8 mouse cellular contexts compared by ENCODE assay signal in the genomic region with DNA sequence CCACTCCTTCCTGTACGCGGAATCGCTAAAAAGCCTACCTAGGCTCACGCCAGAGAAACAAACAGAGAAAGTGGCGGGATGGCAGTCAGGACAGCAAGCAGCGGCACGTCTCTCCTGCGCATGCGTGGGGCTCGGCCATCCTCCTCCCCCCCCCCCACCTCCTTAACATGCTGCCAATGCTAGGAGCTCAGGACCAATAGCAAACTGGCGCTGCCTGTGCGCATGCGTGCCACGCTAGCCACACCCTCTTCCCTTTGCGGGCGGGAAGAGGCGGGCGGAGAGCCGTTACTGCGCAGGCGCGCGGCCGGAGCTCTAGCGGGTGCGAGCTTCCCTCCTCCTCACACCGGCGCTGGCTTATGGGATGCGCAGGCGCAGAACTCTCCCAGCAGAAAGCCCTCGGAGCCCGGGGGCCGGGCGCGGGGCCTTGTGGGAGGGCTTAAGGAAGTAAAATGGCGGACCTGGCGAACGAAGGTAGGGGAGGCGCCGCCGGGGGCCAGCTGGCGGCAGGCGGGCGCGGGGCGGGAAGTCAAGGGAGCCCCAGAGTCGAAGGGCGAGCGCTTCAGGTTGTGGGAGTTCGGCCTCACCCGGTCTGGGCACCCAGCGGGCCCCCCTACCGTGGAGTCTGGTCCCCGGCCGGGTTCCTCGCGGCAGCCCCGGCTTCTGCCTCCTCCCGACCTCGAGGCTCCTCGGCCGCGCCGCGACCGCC. TPM values are rescaled to one million over a fixed set of nuclear protein-coding genes. Genes with fewer than 3 reads are reported as not detected.
A peak's percentile ranks its signal among the peaks of the same experiment; 100 is the strongest.
DNase-seq lines count a peak whose midpoint lies in the region; ATAC-seq and TF ChIP-seq lines count a peak whose summit lies in the region.

Gene Ranbp3 (plus strand): TSS at position 354 of the 706 bp plus-strand sequence.

- TF ChIP-seq POLR2A in CH12.LX (IDR thresholded peaks at IDR 0.05; ENCODE audit: low read depth, low read length) = peak; percentile 84

- peak within 1 kb of the TSS; percentile 96 for H3K9ac ChIP-seq in CH12.LX (ENCODE audit: insufficient read depth, low read depth)
- peak within 1 kb of the TSS; percentile 98 for H3K9ac ChIP-seq in forebrain, embryonic 11.5 days (ENCODE audit: low read length)
- peak within 1 kb of the TSS; percentile 88 for H3K9ac ChIP-seq in heart, embryonic 16.5 days (ENCODE audit: low read length)
- peak within 1 kb of the TSS; percentile 98 for H3K9ac ChIP-seq in liver, embryonic 15.5 days
- H3K9ac ChIP-seq in neural tube, embryonic 12.5 days = peak within 1 kb of the TSS; percentile 96

- H3K27ac ChIP-seq in CH12.LX (ENCODE audit: insufficient read depth, low read depth) = 0 out of 2 replicates have a peak within 1 kb of the TSS, but pooled peaks have one; percentile 28
- H3K27ac ChIP-seq in forebrain, embryonic 11.5 days (ENCODE audit: low read depth, low read length) = peak within 1 kb of the TSS; percentile 67
- H3K27ac ChIP-seq in heart, embryonic 16.5 days (ENCODE audit: low read length) = peak within 1 kb of the TSS; percentile 95
- peak within 1 kb of the TSS; percentile 96 for H3K27ac ChIP-seq in liver, embryonic 15.5 days (replicated peaks)
- peak within 1 kb of the TSS; percentile 42; the same call in 1 of the 2 replicates for H3K27ac ChIP-seq in neural tube, embryonic 12.5 days

- dilution Hi-C loops in CH12.LX (cut with MboI; ENCODE audit: extremely low pct_ligation_motif_present, extremely low pct_unique_long_range_greater_than_20kb, low sequenced_read_pairs) = no loop called here

- ATAC-seq in forebrain, embryonic 11.5 days (replicated peaks; ENCODE audit: low FRiP score) = peak; percentile 92
- ATAC-seq in heart, embryonic 16.5 days (replicated peaks; ENCODE audit: extremely low read depth, insufficient read depth, low FRiP score) = peak; percentile 94
- peak; percentile 93 for ATAC-seq in liver, embryonic 15.5 days (ENCODE audit: insufficient read depth)
- peak; percentile 82 for ATAC-seq in neural tube, embryonic 12.5 days (ENCODE audit: low FRiP score, low read depth)

- H3K9me3 ChIP-seq in CH12.LX (replicated peaks; ENCODE audit: low read length) = no peaks in the 10 kb centered on the region
- no peaks in the 10 kb centered on the region for H3K9me3 ChIP-seq in forebrain, embryonic 11.5 days (ENCODE audit: control insufficient read depth, low read length)
- H3K9me3 ChIP-seq in heart, embryonic 16.5 days (replicated peaks; ENCODE audit: control insufficient read depth, low read length) = no peaks in the 10 kb centered on the region
- no peaks in the 10 kb centered on the region for H3K9me3 ChIP-seq in liver, embryonic 15.5 days (replicated peaks)
- no peaks in the 10 kb centered on the region for H3K9me3 ChIP-seq in neural tube, embryonic 12.5 days

- TF ChIP-seq CTCF in CH12.LX (conservative IDR thresholded peaks at IDR 0.05 in 1 of 2, IDR thresholded peaks at IDR 0.05 in 1 of 2; ENCODE audit: low read depth in 2 of 2, low read length in 2 of 2) = no peak

- H3K27me3 ChIP-seq in CH12.LX (replicated peaks) = no peaks in the 10 kb centered on the region
- no peaks in the 10 kb centered on the region for H3K27me3 ChIP-seq in forebrain, embryonic 11.5 days (ENCODE audit: control insufficient read depth, insufficient read depth, low read length)
- no peaks in the 10 kb centered on the region for H3K27me3 ChIP-seq in heart, embryonic 16.5 days (ENCODE audit: control insufficient read depth, insufficient read depth, low read length)
- peaks cover 14% of the 10 kb centered on the region for H3K27me3 ChIP-seq in liver, embryonic 15.5 days
- H3K27me3 ChIP-seq in neural tube, embryonic 12.5 days (replicated peaks) = peaks cover 1% of the 10 kb centered on the region; the same call in 1 of the 2 replicates

- H3K4me1 ChIP-seq in CH12.LX (ENCODE audit: control insufficient read depth in 1 of 2, insufficient read depth in 2 of 2) = peaks cover 0 to 44% of the 10 kb centered on the region in 2 experiments; a peak in 3 of 4 replicates
- peaks cover 14% of the 10 kb centered on the region; the same call in 1 of the 2 replicates for H3K4me1 ChIP-seq in forebrain, embryonic 11.5 days (replicated peaks; ENCODE audit: control insufficient read depth, insufficient read depth, low read length)
- peaks cover 14% of the 10 kb centered on the region for H3K4me1 ChIP-seq in heart, embryonic 16.5 days (ENCODE audit: control insufficient read depth, insufficient read depth, low read length)
- H3K4me1 ChIP-seq in liver, embryonic 15.5 days (replicated peaks) = peaks cover 44% of the 10 kb centered on the region
- H3K4me1 ChIP-seq in neural tube, embryonic 12.5 days = peaks cover 33% of the 10 kb centered on the region

- H3K4me3 ChIP-seq in CH12.LX (replicated peaks in 1 of 3; ENCODE audit: low read depth in 2 of 3, low read length in 2 of 3, poor library complexity in 1 of 3) = peak within 1 kb of the TSS; percentile 90 to 98 (median 94)
- peak within 1 kb of the TSS; percentile 81 for H3K4me3 ChIP-seq in forebrain, embryonic 11.5 days (ENCODE audit: low read depth, low read length)
- peak within 1 kb of the TSS; percentile 66 for H3K4me3 ChIP-seq in heart, embryonic 16.5 days (ENCODE audit: low read length)
- H3K4me3 ChIP-seq in liver, embryonic 15.5 days (replicated peaks) = peak within 1 kb of the TSS; percentile 91
- peak within 1 kb of the TSS; percentile 94 for H3K4me3 ChIP-seq in neural tube, embryonic 12.5 days

- H3K36me3 ChIP-seq in CH12.LX (replicated peaks in 1 of 2; ENCODE audit: control insufficient read depth in 1 of 2, insufficient read depth in 1 of 2, low read length in 1 of 2) = peaks cover 17 to 33% of the 10 kb centered on the region in 2 experiments
- H3K36me3 ChIP-seq in forebrain, embryonic 11.5 days (ENCODE audit: control insufficient read depth, insufficient read depth, low read length) = peaks cover 3% of the 10 kb centered on the region; the same call in 1 of the 2 replicates
- peaks cover 7% of the 10 kb centered on the region; the same call in 1 of the 2 replicates for H3K36me3 ChIP-seq in heart, embryonic 16.5 days (ENCODE audit: control insufficient read depth, insufficient read depth)
- peaks cover 32% of the 10 kb centered on the region for H3K36me3 ChIP-seq in liver, embryonic 15.5 days (replicated peaks)
- peaks cover 18% of the 10 kb centered on the region for H3K36me3 ChIP-seq in neural tube, embryonic 12.5 days

- H3K4me2 ChIP-seq in CH12.LX (ENCODE audit: insufficient read depth, low read depth, poor library complexity, severe bottlenecking) = peak within 1 kb of the TSS; percentile 90
- H3K4me2 ChIP-seq in forebrain, embryonic 11.5 days (ENCODE audit: low read depth, low read length, severe bottlenecking) = peak within 1 kb of the TSS; percentile 83
- H3K4me2 ChIP-seq in heart, embryonic 16.5 days (ENCODE audit: low read depth, low read length) = peak within 1 kb of the TSS; percentile 83
- H3K4me2 ChIP-seq in liver, embryonic 15.5 days = peak within 1 kb of the TSS; percentile 88
- H3K4me2 ChIP-seq in neural tube, embryonic 12.5 days (replicated peaks) = peak within 1 kb of the TSS; percentile 75

- no peak for TF ChIP-seq EP300 in CH12.LX (IDR thresholded peaks at IDR 0.05; ENCODE audit: low read length)

- no peak for TF ChIP-seq RAD21 in CH12.LX (IDR thresholded peaks at IDR 0.05; ENCODE audit: low read depth, low read length)

- in situ Hi-C loops in CH12.LX (cut with MboI; ENCODE audit: low pct_ligation_motif_present, low pct_unique_long_range_greater_than_20kb, low sequenced_read_pairs) = no loop called here

- peak; percentile 99 for DNase-seq in CH12.LX (ENCODE audit: extremely low read depth)
- DNase-seq in c-Kit-positive CD71-positive TER-119-negative erythroid progenitor cells, embryonic 14.5 days (ENCODE audit: low read depth) = peak; percentile 98
- peak; percentile 100 for DNase-seq in forebrain, embryonic 11.5 days (ENCODE audit: low spot score)
- DNase-seq in kidney, postnatal 36 days = peak; percentile 99
- peak; percentile 98 for DNase-seq in telencephalon, adult 2 months (ENCODE audit: low read depth, low spot score)

- under 1% methylated on average over 55 of the region's 66 CpGs for WGBS in forebrain, embryonic 11.5 days
- 0% methylated on average over 63 of the region's 66 CpGs for WGBS in heart, embryonic 16.5 days
- 0% methylated on average over 60 of the region's 66 CpGs for WGBS in liver, embryonic 15.5 days (ENCODE audit: insufficient replicate concordance)
- WGBS in neural tube, embryonic 12.5 days = under 1% methylated on average over 60 of the region's 66 CpGs

- peaks cover 47% of the 10 kb centered on the region for H3K79me2 ChIP-seq in CH12.LX (replicated peaks; ENCODE audit: control insufficient read depth, extremely low read depth, insufficient read depth, poor library complexity, severe bottlenecking)

TF ChIP-seq in CH12.LX, 34 proteins besides CTCF, POLR2A, EP300 and RAD21 (continues in another document):
- TF ChIP-seq ZC3H11A (IDR thresholded peaks at IDR 0.05; ENCODE audit: low read depth, low read length) (no peak), MAFK (IDR thresholded peaks at IDR 0.05; ENCODE audit: insufficient replicate concordance, low read length) (no peak), TBP (conservative IDR thresholded peaks at IDR 0.05; ENCODE audit: low read depth, low read length) (peak; percentile 74; the same call in 1 of the 2 replicates), NRF1 (IDR thresholded peaks at IDR 0.05; ENCODE audit: low read depth, low read length) (peak; percentile 100), TCF12 (IDR thresholded peaks at IDR 0.05; ENCODE audit: low read depth, low read length) (peak; percentile 98), ELF1 (IDR thresholded peaks at IDR 0.05; ENCODE audit: low read depth, low read length) (peak; percentile 85), IRF4 (IDR thresholded peaks at IDR 0.05; ENCODE audit: low read depth, low read length) (peak; percentile 31), ZKSCAN1 (IDR thresholded peaks at IDR 0.05; ENCODE audit: borderline replicate concordance, low read depth, low read length) (no peak), GABPA (IDR thresholded peaks at IDR 0.05; ENCODE audit: insufficient replicate concordance, low read depth, low read length) (no peak), USF1 (IDR thresholded peaks at IDR 0.05; ENCODE audit: low read depth, low read length) (no peak), ETS1 (conservative IDR thresholded peaks at IDR 0.05; ENCODE audit: low read depth, low read length) (no peak), UBTF (IDR thresholded peaks at IDR 0.05; ENCODE audit: low read depth, low read length) (peak; percentile 89; the same call in 1 of the 2 replicates), SIN3A (IDR thresholded peaks at IDR 0.05; ENCODE audit: low read length) (0 out of 2 replicates have a peak, but pooled peaks have one; percentile 49)

RNA-seq across cellular contexts. Expression of gene Ranbp3, which starts in this region (rescaled TPM):
- total RNA-seq in CH12.LX (2012; rRNA removed) (77.9 and 91.6 TPM in 2 replicates), CH12.LX (2014; rRNA removed) (71.5 and 79.5 TPM in 2 replicates)
- 86.0 and 86.8 TPM in 2 replicates for polyA plus RNA-seq in CH12.LX (2012; ENCODE audit: insufficient read length, low read depth)
- polyA plus RNA-seq in forebrain, embryonic 11.5 days (2014; fragmentation: Nextera tagmentation; extraction: Ambion mirVana) = 132 and 139 TPM in 2 replicates
- 63.1 and 64.3 TPM in 2 replicates for polyA plus RNA-seq in heart, embryonic 16.5 days (2015; fragmentation: Nextera tagmentation; extraction: Ambion mirVana)
- 40.8 and 42.6 TPM in 2 replicates for polyA plus RNA-seq in liver, embryonic 15.5 days (2015; fragmentation: Nextera tagmentation; extraction: Ambion mirVana)
- polyA plus RNA-seq in neural tube, embryonic 12.5 days (2016; fragmentation: Nextera tagmentation; extraction: Ambion mirVana) = 105 and 106 TPM in 2 replicates

Comparison
In these comparisons a context has a peak if more than half of its experiments do, and no peak if none do; other contexts are left out.
1. Peak in every context shown above with its lines: DNase-seq, ATAC-seq, H3K4me3 ChIP-seq and H3K27ac ChIP-seq.
2. H3K27ac ChIP-seq: peak in every context shown above with its lines; median percentile 96 in liver, embryonic 15.5 days; 95 in heart, embryonic 16.5 days; 67 in forebrain, embryonic 11.5 days; 42 in neural tube, embryonic 12.5 days; 28 in CH12.LX.